Mouse (Mus musculus) ovary, postnatal 36 days (tissue): ENCODE results near the gene Crb3.

Source experiments
- DNase-seq: peaks from one replicate; pipeline ENCODE4 v3.0.0; 2022; ENCODE audit warnings: low spot score, mixed read lengths

Gene Crb3

GRCm38 (mm10) chr17:57107064-57107463 is 48.2 kb downstream of the Crb3 start:
- no peak for DNase-seq

GRCm38 (mm10) chr17:57108040-57108665 is 49.2 kb downstream of the Crb3 start:
- DNase-seq: no peak

- DNase-seq: no peak
Observed at GRCm38 (mm10) chr17:57108666-57109171, 49.8 kb downstream of the Crb3 start.

GRCm38 (mm10) chr17:57110005-57110404 is 51.1 kb downstream of the Crb3 start:
- DNase-seq: no peak

- no peak for DNase-seq
Observed at GRCm38 (mm10) chr17:57112768-57113474, 54.0 kb downstream of the Crb3 start.
